Mouse (Mus musculus): ENCODE results near the gene Zfp341. TPM values are rescaled to one million over a fixed set of nuclear protein-coding genes. Genes with fewer than 3 reads are reported as not detected.

The Zfp341 gene
- polyA plus RNA-seq, 1 experiment from 2014 or later = 1.0 TPM

GRCm38 (mm10) chr2:154693941-154694256 is 80.8 kb downstream of the Zfp341 start:
- peaks cover 58% of the 10 kb centered on the region for H3K36me3 ChIP-seq (ENCODE audit: insufficient read depth)
- 75% methylated on average over 12 of the region's 12 CpGs for WGBS

GRCm38 (mm10) chr2:154695690-154696089 is 82.6 kb downstream of the Zfp341 start:
- Histone ChIP-seq H3K9ac (no peak overlapping the region), H3K4me3 (ENCODE audit: low read depth, low read length) (no peak overlapping the region), H3K4me2 (no peak overlapping the region), H3K4me1 (ENCODE audit: insufficient read depth) (no peaks in the 10 kb centered on the region), H3K27me3 (ENCODE audit: insufficient read depth, low read length) (no peaks in the 10 kb centered on the region), H3K27ac (ENCODE audit: low read depth) (no peak overlapping the region), H3K36me3 (ENCODE audit: insufficient read depth) (peaks cover 47% of the 10 kb centered on the region), H3K9me3 (ENCODE audit: low read depth, low read length) (no peaks in the 10 kb centered on the region)
- no peak for ATAC-seq (ENCODE audit: insufficient read depth)
- no peak for TF ChIP-seq CTCF (IDR thresholded peaks at IDR 0.05; ENCODE audit: low read depth)
- no peak for DNase-seq
- 66% methylated on average over 8 of the region's 8 CpGs for WGBS

More at GRCm38 (mm10) chr2:154693941-154694256, 80.8 kb downstream of the Zfp341 start:
- ATAC-seq (ENCODE audit: insufficient read depth) = peak; percentile 72
- Histone ChIP-seq H3K27me3 (ENCODE audit: insufficient read depth, low read length) (no peaks in the 10 kb centered on the region), H3K9me3 (ENCODE audit: low read depth, low read length) (no peaks in the 10 kb centered on the region), H3K27ac (ENCODE audit: low read depth) (peak overlapping the region; percentile 61; the same call in 1 of the 2 replicates), H3K4me2 (no peak overlapping the region), H3K9ac (no peak overlapping the region), H3K4me3 (ENCODE audit: low read depth, low read length) (no peak overlapping the region), H3K4me1 (ENCODE audit: insufficient read depth) (no peaks in the 10 kb centered on the region)
- no peak for TF ChIP-seq CTCF (IDR thresholded peaks at IDR 0.05; ENCODE audit: low read depth)
- peak; percentile 48 for DNase-seq

Other genes starting within 250 kb of the Zfp341 start
- 11.2 and 13.1 TPM in 2 replicates for gene Cdk5rap1, start 240.3 kb upstream of the Zfp341 start, polyA plus RNA-seq (2014; fragmentation: Nextera tagmentation; extraction: Ambion mirVana)
- 3.8 and 3.9 TPM in 2 replicates for gene Snta1, start 205.2 kb upstream of the Zfp341 start, polyA plus RNA-seq (2014; fragmentation: Nextera tagmentation; extraction: Ambion mirVana)
- 39.8 and 40.5 TPM in 2 replicates for gene Cbfa2t2, start 176.8 kb upstream of the Zfp341 start, polyA plus RNA-seq (2014; fragmentation: Nextera tagmentation; extraction: Ambion mirVana)
- 1.2 and 1.4 TPM in 2 replicates for gene 1700003F12Rik, start 66.2 kb upstream of the Zfp341 start, polyA plus RNA-seq (2014; fragmentation: Nextera tagmentation; extraction: Ambion mirVana)
- gene Actl10, start 61.5 kb upstream of the Zfp341 start, polyA plus RNA-seq (2014; fragmentation: Nextera tagmentation; extraction: Ambion mirVana) = 0.36 and 0.37 TPM in 2 replicates
- gene Necab3, start 54.4 kb upstream of the Zfp341 start, polyA plus RNA-seq (2014; fragmentation: Nextera tagmentation; extraction: Ambion mirVana) = 2.6 and 3.2 TPM in 2 replicates
- gene E2f1, start 43.4 kb upstream of the Zfp341 start, polyA plus RNA-seq (2014; fragmentation: Nextera tagmentation; extraction: Ambion mirVana) = 12.4 and 13.6 TPM in 2 replicates
- 24.1 and 25.9 TPM in 2 replicates for gene Pxmp4, start 9.6 kb upstream of the Zfp341 start, polyA plus RNA-seq (2014; fragmentation: Nextera tagmentation; extraction: Ambion mirVana)
- 0.72 and 0.83 TPM in 2 replicates for gene 4930519P11Rik, start 140 bp downstream of the Zfp341 start, polyA plus RNA-seq (2014; fragmentation: Nextera tagmentation; extraction: Ambion mirVana)
- gene Chmp4b, start 38.4 kb downstream of the Zfp341 start, polyA plus RNA-seq (2014; fragmentation: Nextera tagmentation; extraction: Ambion mirVana) = 14.9 and 15.0 TPM in 2 replicates
- not detected in 2 replicates for gene Gm14214, start 156.7 kb downstream of the Zfp341 start, polyA plus RNA-seq (2014; fragmentation: Nextera tagmentation; extraction: Ambion mirVana)
- gene Raly, start 177.8 kb downstream of the Zfp341 start, polyA plus RNA-seq (2014; fragmentation: Nextera tagmentation; extraction: Ambion mirVana) = 64.3 and 72.9 TPM in 2 replicates
- not detected in 2 replicates for gene a, start 178.1 kb downstream of the Zfp341 start, polyA plus RNA-seq (2014; fragmentation: Nextera tagmentation; extraction: Ambion mirVana)